Mouse (Mus musculus): ENCODE results near the gene Tle6.
"Not testable (repeated sequence)": the region's sequence is repeated elsewhere in the genome, so short reads cannot be mapped to it uniquely, and the experiment has no call there.

Gene Tle6

GRCm38 (mm10) chr10:81600738-81601203 is at the start of gene Tle6:
TSS of gene Tle6 (minus strand) at chr10:81601073.
- DNase-seq, result peak; percentile 88 to 95

- peak; percentile 57 to 76 for DNase-seq
These were observed 48.2 kb upstream of the Tle6 start, which contains the start of gene Gm10778 for GRCm38 (mm10) chr10:81648803-81649775. TSS of gene Gm10778 (plus strand) at chr10:81649059.

DNA sequence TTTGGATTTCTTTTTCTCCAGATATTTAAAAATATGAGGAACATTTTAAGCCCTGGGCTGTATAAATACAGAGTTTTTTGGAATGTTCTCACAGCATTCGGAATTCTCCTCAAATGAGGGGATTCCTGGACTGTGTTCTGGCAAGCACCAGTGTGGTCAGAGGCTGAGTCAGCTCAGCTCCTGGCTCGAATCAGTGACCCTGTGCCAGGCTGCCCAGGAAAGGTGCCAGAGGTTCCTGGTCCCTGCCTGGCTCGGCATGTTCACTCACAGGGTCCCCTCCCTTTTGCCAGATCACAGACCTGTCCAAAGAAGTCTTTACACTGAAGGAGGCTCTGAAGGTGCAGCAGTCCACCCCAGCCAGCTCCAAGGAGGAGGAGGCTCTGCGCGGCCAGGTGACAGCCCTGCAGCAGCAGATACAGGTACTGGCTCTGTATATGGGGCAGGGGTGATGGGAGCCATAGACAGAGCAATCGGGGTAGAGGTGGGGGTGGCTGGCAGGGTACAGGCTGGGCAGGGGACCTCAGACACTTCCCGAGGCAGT is 45.2 kb upstream of the Tle6 start:
- DNase-seq, result no peak

DNA sequence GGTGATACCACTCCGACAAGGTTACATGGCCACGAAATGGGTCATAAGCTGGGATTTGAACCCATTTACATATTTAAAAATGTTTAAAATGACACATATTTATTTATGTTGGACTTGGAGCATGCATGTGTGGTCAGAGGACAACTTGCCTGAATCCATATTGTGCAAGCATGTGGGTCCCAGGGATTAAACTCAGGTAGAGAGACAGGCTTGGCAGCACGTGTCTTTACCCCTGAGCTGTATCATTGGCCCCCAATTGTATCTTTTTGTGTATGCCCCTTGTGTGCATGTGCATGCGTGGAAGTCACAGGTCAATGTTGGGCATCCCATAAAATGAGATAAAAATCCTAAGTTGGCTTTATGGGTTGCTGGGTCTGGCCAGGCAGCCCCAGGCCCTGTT is 44.5 kb upstream of the Tle6 start:
- no peak for DNase-seq

DNA sequence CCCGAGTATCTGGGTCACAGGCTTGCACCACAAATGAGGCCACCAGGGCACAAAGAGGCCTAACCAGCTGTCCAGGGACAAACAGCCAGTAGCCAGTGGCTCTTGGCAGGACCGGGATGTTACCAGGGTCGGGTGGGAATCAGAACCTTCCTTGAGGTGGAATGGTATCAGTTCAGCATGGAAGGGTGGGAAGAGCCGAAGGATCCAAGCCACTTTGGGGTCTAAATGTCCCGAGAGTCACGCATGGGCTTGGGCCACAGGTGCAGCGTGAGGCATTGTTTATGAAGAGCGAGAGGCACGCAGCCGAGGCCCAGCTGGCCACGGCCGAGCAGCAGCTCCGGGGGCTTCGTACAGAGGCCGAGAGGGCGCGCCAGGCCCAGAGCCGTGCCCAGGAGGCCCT is 43.8 kb upstream of the Tle6 start:
- DNase-seq, result no peak

DNA sequence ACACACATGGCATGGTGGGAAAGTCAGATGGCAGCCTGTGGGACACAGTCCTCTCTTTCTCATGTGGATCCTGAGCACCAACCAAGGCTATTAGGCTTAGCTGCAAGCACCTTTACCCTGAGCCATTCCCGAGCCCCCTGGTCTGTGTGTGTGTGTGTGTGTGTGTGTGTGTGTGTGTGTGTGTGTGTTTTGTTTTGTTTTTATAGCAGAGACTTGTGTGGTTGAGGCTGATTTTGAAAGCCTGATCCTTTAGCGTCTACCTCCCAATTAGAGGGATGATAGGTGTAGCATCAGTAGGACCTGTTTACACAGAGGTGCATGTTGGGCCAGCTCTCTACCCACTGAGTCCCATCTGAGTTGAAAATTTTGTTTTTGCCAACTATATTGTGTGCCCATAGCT is 43.3 kb upstream of the Tle6 start:
- DNase-seq, result no peak

DNA sequence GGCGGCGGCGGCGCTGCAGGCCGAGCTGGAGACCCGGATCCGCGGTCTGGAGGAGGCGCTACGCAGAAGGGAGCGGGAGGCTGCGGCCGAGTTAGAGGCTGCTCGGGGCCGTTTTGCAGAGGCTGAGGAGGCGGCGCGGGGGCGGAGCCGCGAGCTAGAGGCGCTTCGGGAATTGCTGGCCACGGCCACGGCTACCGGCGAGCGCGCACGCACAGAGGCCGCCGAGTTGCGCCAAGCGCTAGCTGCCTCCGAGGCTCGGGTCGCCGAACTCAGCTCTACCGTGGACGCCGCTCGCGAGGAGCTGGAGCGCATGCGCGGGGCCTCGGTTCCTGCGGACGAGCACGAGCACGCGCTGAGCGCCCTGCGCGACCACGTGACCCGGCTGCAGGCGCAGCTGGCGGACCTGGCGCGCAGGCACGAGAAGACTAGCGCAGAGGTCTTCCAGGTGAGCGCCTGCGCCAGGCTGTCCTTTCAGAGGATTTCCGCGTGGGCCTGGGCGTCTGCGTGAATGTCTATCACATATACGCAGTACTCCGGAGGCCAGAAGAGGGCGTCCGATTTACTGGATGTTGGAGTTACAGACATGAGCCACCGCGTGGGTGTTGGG is 42.7 kb upstream of the Tle6 start:
- DNase-seq, result peak; percentile 94 to 95

GRCm38 (mm10) chr10:81642648-81643448 is 42.0 kb upstream of the Tle6 start:
- DNase-seq, result no peak

DNA sequence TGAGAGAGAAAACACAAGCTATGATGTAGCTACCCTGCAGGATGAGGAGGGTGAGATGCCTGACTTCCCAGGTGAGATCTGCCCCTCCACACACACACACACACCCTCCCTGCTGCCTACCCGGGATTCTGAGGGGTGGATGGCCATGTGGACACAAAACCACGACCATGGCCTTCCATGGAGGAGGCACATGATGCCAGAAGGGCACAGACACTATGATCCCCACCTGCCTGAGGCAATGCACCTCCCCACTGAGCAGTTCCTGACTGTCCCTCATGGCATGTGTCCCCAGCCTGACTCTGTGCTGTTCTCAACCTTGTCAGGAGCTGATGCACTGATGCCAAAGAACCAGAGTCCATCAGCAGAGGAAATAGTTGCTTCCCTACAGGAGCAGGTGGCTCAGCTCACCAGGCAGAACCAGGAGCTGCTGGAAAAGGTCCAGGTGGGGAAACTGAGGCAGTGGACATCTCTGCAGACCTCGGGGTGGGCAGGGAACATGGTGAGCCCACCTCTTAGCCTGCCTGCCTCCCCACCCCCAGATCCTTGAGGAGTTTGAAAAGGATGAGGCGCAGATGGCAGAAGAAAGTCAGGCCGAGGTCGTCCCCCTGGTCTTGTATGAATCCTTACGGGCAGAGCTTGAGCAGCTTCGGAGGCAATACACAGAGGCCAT is 41.2 kb upstream of the Tle6 start:
- no peak for DNase-seq

- no peak for DNase-seq
These were observed 40.7 kb upstream of the Tle6 start for GRCm38 (mm10) chr10:81641566-81641965.

DNA sequence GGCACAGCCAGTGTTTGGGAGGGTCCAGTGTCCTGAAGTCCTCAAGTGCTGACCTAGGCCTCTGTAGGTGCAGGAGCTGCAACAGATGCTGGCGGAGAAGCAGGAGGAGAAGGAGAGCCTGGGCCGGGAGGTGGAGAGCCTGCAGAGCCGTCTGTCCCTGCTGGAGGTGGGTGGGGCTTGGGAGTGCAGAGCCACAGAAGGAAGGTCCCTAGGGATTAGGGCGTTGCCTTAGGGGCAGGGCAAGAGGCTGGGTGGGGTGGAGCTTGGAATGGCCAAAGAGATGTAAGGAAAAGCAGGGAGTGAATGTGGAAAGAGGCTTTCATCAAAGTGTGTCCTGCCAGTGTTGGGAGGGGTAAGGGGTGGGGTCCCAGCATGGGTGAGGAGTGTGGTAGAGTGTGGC is 40.0 kb upstream of the Tle6 start:
- not testable (repeated sequence) for DNase-seq

GRCm38 (mm10) chr10:81638101-81638500 is 37.2 kb upstream of the Tle6 start:
- DNase-seq, result no peak

DNA sequence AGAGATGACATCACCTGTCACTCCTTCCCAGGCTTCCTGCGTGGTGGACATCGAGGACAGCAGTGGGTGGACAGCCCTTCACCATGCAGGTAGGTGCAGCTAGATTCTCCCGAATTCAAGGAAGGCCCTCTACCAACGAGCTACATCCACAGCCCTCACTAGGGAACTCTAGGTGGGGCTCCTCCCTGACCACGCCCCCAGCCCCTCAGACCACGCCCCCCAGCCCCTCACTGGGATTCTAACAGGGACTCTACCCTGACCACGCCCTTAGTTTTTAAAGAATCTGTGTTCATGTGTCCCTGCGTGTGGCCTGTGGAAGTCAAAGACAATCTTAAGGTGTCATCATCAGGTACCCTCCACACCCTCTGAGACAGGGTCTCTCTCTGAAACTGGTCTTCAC is 35.5 kb upstream of the Tle6 start:
- no peak for DNase-seq

DNA sequence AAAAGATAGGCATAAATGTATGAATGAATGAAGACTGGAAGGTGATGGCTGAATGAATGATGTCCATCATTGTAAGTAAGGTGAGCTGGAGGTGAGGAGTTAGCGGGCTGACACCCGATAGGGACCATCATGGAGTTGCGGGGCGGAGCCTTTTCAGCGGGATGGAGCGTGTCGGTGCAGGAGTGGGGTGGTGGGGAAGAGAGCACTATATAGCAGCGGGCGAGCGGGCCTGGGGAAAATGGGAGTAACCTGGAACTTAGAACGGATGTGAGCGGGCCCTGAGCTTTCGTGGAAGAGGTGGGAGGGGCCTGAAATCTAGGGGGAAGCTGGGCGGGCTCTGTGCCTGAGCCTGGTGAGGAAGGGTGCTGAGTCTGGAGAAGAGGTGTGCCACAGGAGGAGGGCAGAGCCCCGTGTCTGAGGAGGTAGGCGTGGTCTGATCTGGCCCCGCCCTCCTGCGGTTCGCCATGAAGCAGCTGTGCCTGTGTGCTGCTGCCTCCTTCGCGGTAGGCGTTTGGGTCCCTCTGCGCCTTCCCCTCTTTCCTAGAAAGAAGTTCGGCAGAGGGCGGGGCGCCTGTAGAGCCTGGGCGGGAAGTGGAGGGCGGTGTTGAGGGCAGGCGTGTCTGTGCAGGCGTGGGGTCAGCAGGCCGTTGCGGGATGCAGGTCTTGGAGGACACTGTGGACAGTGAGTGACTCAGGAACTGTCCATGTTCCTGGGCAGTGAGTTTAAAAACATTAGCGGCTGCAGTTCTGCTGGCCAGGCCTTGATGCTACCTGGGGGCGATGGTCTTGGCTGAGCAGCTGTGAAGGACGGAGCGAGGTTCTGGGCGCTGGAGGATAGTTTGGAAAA is 32.6 kb upstream of the Tle6 start:
- peak; percentile 80 to 88 for DNase-seq

GRCm38 (mm10) chr10:81628390-81628789 is 27.5 kb upstream of the Tle6 start, which contains the start of gene Ankrd24:
TSS of gene Ankrd24 (plus strand) at chr10:81628540.
- DNase-seq, result no peak

GRCm38 (mm10) chr10:81627836-81628220 is 27.0 kb upstream of the Tle6 start:
- DNase-seq, result no peak

DNA sequence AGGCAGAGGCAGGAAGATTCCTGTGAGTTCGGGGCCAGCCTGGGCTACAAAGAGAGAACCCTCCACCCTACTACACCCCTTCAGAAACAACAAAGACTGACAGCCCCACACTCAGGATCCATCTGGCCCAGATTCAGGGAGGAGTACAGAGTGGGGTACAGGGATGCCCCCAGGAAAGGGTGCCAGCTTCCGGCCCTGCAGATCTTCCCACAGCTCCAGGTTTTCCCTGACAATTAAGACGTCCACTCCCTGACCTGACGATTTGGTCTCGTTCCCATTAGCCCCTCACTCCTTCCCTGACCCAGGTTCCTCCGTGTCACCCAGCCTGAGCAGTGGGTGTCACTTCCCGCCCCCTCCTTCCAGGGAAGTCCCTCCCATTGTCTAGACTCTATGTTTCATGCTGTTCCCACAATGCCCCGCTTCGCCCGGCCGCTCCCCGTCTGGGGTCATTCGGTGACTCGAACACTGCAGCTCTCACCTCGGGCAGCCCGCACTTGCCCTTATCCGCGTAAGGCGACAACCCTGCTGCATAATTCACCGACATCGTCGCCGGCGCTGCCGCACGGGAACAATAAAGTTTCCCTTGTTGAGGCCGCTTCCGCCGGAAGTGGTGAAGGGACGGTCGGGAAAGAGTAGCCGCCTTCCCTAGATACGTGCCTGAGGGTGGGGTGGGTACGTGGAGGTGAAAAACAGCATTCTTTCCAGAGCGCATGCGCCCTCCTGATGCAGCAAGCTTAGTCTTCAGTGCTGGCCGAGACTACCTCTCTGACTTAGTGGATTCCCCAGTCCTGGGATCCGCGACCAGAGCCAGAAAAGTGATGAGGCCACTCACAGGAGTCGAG is 26.3 kb upstream of the Tle6 start, which contains the start of gene Sirt6:
Gene Sirt6, minus strand, starts transcription at position 804 of the 842 bp plus-strand sequence.
- DNase-seq, result peak; percentile 89 to 94

DNA sequence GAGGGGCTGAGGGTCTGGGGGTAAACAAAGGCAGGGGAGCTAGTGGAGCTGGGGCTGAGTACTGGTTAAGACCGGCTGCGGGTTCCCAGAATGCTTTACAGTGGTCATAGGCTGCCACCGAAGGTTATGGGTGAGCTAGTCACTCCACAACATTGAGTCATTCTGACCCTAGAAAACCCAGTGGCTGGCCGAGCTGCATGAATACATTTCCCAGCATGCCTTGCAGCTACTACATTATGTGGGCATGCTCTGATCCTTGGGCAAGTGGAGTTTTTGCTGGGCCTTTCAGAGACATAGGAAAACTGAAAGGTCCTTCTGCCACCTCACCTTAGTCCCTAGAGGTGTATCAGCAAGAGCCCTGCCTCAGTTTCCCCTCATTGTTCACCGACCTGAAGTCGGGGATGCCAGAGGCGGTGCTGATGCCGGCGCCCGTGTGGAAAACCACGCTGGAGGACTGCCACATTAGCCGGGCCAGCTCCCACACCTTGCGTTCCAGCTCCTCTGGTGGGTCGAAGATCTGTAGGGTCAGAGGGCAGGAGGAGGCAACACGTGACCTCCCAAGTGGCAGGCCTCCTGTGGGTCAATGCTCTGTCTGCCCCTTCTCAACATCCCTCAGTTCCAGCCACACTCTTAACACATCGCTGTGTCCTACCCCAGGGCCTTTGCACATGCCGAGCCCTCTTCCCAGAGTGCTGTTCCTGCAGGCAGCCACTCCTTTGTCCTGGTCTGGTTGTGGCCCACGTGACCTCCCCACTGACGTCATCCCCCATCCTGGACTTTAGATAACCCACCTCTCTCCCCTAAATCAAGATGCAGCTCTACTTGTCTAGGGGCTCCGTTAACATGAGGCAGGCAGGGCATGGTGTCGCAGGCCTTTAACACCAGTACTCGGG is 25.5 kb upstream of the Tle6 start:
- no peak for DNase-seq

GRCm38 (mm10) chr10:81623441-81623840 is 22.6 kb upstream of the Tle6 start:
- DNase-seq, result no peak
